Mouse (Mus musculus) olfactory bulb, adult 2 months (tissue): ENCODE results near the gene Igsf9b.

Experiments
- CTCF ChIP-seq: fragments of 200-500 bp; IDR thresholded peaks from 2 replicates; pipeline ENCODE4 v1.5.1; 2012; ENCODE audit warnings: low read depth, mild to moderate bottlenecking, low read length, moderate library complexity; ENCODE audit not compliant: insufficient read depth
- POLR2A ChIP-seq: fragments of 200-500 bp; IDR thresholded peaks from 2 replicates; pipeline ENCODE4 v1.6.1; 2012; ENCODE audit warnings: mild to moderate bottlenecking, low read depth, low read length, moderate library complexity; ENCODE audit not compliant: insufficient read depth

- TF ChIP-seq CTCF (no peak), POLR2A (no peak)
These were observed 26.1 kb upstream of the Igsf9b start for GRCm38 (mm10) chr9:27272858-27273257.
